In the genomic region with DNA sequence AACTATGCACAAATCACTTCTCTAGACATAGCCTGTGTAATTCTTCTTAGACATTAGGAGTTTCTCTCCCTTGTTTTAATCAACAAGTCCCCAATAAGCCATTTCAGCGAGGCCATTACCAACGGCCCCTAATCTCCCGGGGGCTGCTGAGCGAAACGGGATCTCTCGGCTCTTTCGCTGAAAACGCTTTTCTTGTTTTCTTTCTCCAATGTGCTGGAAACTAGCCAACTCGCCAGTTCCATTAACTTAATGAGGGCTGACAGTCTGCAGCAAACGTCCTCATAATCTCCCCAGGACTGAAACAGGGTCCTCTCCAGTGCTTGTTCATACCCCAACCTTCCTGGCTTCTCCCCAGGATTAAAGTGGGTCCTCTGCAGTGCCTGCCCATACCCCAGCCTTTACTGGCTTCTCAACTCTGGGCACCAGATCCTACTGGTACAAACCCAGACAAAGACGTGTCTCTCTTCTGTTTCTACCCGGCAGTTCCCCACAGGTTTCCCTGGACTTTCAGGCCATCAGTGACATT, we compare ENCODE assay signal across 9 mouse cellular contexts.
DNase-seq lines count a peak whose midpoint lies in the region; ATAC-seq and TF ChIP-seq lines count a peak whose summit lies in the region.
"Had no signal": no experiment of that assay in that cellular context is flagged by ENCODE, and none has a peak within 500 bp of the region (broad histone marks: within the 10 kb centered on the region; RNA-seq: fewer than 3 reads in every experiment).

No protein-coding gene starts in this region.

- no peaks in the 10 kb centered on the region for H3K9me3 ChIP-seq in lung, embryonic 14.5 days (ENCODE audit: low read depth, low read length)
- no peaks in the 10 kb centered on the region for H3K9me3 ChIP-seq in kidney, embryonic 16.5 days (ENCODE audit: low read length)
- no peaks in the 10 kb centered on the region for H3K9me3 ChIP-seq in neural tube, embryonic 13.5 days

- no peak overlapping the region for H3K9ac ChIP-seq in lung, embryonic 14.5 days
- peak overlapping the region; percentile 42; the same call in 1 of the 2 replicates for H3K9ac ChIP-seq in kidney, embryonic 16.5 days (replicated peaks; ENCODE audit: low read length)
- H3K9ac ChIP-seq in neural tube, embryonic 13.5 days, result no peak overlapping the region

- no peak overlapping the region for H3K4me2 ChIP-seq in lung, embryonic 14.5 days
- H3K4me2 ChIP-seq in kidney, embryonic 16.5 days (replicated peaks; ENCODE audit: low read depth, low read length), result peak overlapping the region; percentile 16; the same call in 1 of the 2 replicates
- peak overlapping the region; percentile 21; the same call in 1 of the 2 replicates for H3K4me2 ChIP-seq in neural tube, embryonic 13.5 days

- no peaks in the 10 kb centered on the region for H3K27me3 ChIP-seq in lung, embryonic 14.5 days (ENCODE audit: insufficient read depth, low read length)
- no peaks in the 10 kb centered on the region for H3K27me3 ChIP-seq in kidney, embryonic 16.5 days (ENCODE audit: insufficient read depth, low read length)
- H3K27me3 ChIP-seq in neural tube, embryonic 13.5 days, result peaks cover 32% of the 10 kb centered on the region

- no peak overlapping the region for H3K4me3 ChIP-seq in lung, embryonic 14.5 days (ENCODE audit: low read depth, low read length)
- no peak overlapping the region for H3K4me3 ChIP-seq in kidney, embryonic 16.5 days (ENCODE audit: low read length)
- no peak overlapping the region for H3K4me3 ChIP-seq in neural tube, embryonic 13.5 days
- H3K4me3 ChIP-seq: megakaryocyte, embryonic 14.5 days had no signal

- ATAC-seq in lung, embryonic 14.5 days (ENCODE audit: insufficient read depth), result no peak
- no peak for ATAC-seq in kidney, embryonic 16.5 days (ENCODE audit: low FRiP score, low TSS enrichment)
- ATAC-seq in neural tube, embryonic 13.5 days (ENCODE audit: low read depth), result no peak
- ATAC-seq in erythroblast, adult 5-6 weeks (replicated peaks; ENCODE audit: low FRiP score, poor library complexity, severe bottlenecking), result no peak

- no peak overlapping the region for H3K27ac ChIP-seq in lung, embryonic 14.5 days (ENCODE audit: low read depth)
- H3K27ac ChIP-seq in kidney, embryonic 16.5 days (ENCODE audit: low read length), result no peak overlapping the region
- H3K27ac ChIP-seq in neural tube, embryonic 13.5 days (replicated peaks), result peak overlapping the region; percentile 35; the same call in 1 of the 2 replicates

- 28% methylated on average over 12 of the region's 12 CpGs for WGBS in lung, embryonic 14.5 days
- WGBS in kidney, embryonic 16.5 days, result 12% methylated on average over 12 of the region's 12 CpGs
- WGBS in neural tube, embryonic 13.5 days, result 22% methylated on average over 12 of the region's 12 CpGs

- peak; percentile 56 for DNase-seq in embryo, embryonic 11 days
- no peak for DNase-seq in embryo, embryonic 10.5 days (ENCODE audit: low spot score)
- peak; percentile 83 for DNase-seq in lung, embryonic 14.5 days
- DNase-seq in lung, adult 18-20 months, result no peak
- DNase-seq in ovary, adult 18-20 months (ENCODE audit: low spot score), result no peak

- TF ChIP-seq CTCF in lung, embryonic 14.5 days (IDR thresholded peaks at IDR 0.05; ENCODE audit: low read depth), result no peak

- H3K36me3 ChIP-seq in lung, embryonic 14.5 days (ENCODE audit: insufficient read depth), result no peaks in the 10 kb centered on the region
- H3K36me3 ChIP-seq in kidney, embryonic 16.5 days (ENCODE audit: insufficient read depth, low read length), result no peaks in the 10 kb centered on the region
- H3K36me3 ChIP-seq in neural tube, embryonic 13.5 days, result no peaks in the 10 kb centered on the region

- 0 out of 2 replicates have a peak, but pooled peaks cover 2% of the 10 kb centered on the region for H3K4me1 ChIP-seq in lung, embryonic 14.5 days (ENCODE audit: insufficient read depth)
- peaks cover 26% of the 10 kb centered on the region for H3K4me1 ChIP-seq in kidney, embryonic 16.5 days (ENCODE audit: insufficient read depth, low read length)
- peaks cover 39% of the 10 kb centered on the region for H3K4me1 ChIP-seq in neural tube, embryonic 13.5 days (replicated peaks)
- H3K4me1 ChIP-seq: megakaryocyte, embryonic 14.5 days had no signal

Comparison
In these comparisons a context has a peak if more than half of its experiments do, and no peak if none do; other contexts are left out.
1. DNase-seq: peak in embryo, embryonic 11 days (single experiment) and lung, embryonic 14.5 days (single experiment); none in embryo, embryonic 10.5 days (single experiment), lung, adult 18-20 months (0 of 2) and ovary, adult 18-20 months (single experiment).